Mouse (Mus musculus): ENCODE results near the gene Trip6. TPM values are rescaled to one million over a fixed set of nuclear protein-coding genes. Genes with fewer than 3 reads are reported as not detected.

The Trip6 gene
- polyA plus RNA-seq, 1 experiment from 2014 or later: 36.7 TPM

GRCm38 (mm10) chr5:137290677-137291076 is 23.5 kb downstream of the Trip6 start:
- Histone ChIP-seq H3K9me3 (replicated peaks; ENCODE audit: control insufficient read depth, low read length) (no peaks in the 10 kb centered on the region), H3K9ac (ENCODE audit: low read depth, low read length) (peak overlapping the region; percentile 67; the same call in 1 of the 2 replicates), H3K36me3 (ENCODE audit: control insufficient read depth, insufficient read depth, low read length) (no peaks in the 10 kb centered on the region), H3K4me2 (peak overlapping the region; percentile 87), H3K4me1 (ENCODE audit: control insufficient read depth, insufficient read depth, low read length) (peaks cover 35% of the 10 kb centered on the region), H3K27ac (ENCODE audit: low read depth, low read length) (peak overlapping the region; percentile 89), H3K4me3 (ENCODE audit: low read depth, low read length) (peak overlapping the region; percentile 30), H3K27me3 (ENCODE audit: control insufficient read depth, insufficient read depth, low read length) (peaks cover 47% of the 10 kb centered on the region)
- WGBS (ENCODE audit: insufficient replicate concordance): 17% methylated on average over 15 of the region's 15 CpGs
- 0 out of 2 replicates have a peak, but pooled peaks have one; percentile 8 for ATAC-seq (replicated peaks; ENCODE audit: insufficient number of reproducible peaks, low FRiP score, low TSS enrichment)

GRCm38 (mm10) chr5:137289591-137290365 is 24.4 kb downstream of the Trip6 start:
- Histone ChIP-seq H3K27me3 (ENCODE audit: control insufficient read depth, insufficient read depth, low read length) (peaks cover 47% of the 10 kb centered on the region), H3K4me2 (peak overlapping the region; percentile 87), H3K9ac (ENCODE audit: low read depth, low read length) (peak overlapping the region; percentile 70), H3K4me1 (ENCODE audit: control insufficient read depth, insufficient read depth, low read length) (peaks cover 35% of the 10 kb centered on the region), H3K27ac (ENCODE audit: low read depth, low read length) (peak overlapping the region; percentile 89), H3K4me3 (ENCODE audit: low read depth, low read length) (peak overlapping the region; percentile 52), H3K9me3 (replicated peaks; ENCODE audit: control insufficient read depth, low read length) (no peaks in the 10 kb centered on the region), H3K36me3 (ENCODE audit: control insufficient read depth, insufficient read depth, low read length) (no peaks in the 10 kb centered on the region)
- peak; percentile 47 for ATAC-seq (replicated peaks; ENCODE audit: insufficient number of reproducible peaks, low FRiP score, low TSS enrichment)
- 40% methylated on average over 13 of the region's 13 CpGs for WGBS (ENCODE audit: insufficient replicate concordance)

DNA sequence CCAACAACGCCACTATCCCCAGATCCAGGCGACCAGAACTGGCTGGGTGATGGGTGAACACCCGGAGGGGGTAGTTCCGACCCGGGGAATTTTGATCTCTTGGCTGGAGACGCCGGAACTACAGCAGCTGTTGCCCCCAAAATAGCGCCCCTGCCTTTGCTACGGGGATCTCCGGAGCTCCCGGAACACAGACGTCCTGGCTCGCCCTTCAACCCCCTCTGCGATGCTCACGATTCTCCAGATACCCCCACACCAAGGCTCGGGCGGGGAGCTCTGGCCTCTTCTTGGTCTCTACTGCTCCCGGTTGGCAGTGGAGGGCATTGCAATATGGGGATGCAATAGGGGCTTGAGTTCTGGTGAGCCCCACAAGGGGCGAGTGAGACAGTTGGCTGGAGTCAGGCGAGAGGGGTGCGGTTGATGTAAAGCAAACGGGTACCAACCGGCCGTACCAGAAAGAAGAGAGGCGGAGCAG is 25.2 kb downstream of the Trip6 start:
- H3K27ac ChIP-seq (ENCODE audit: low read depth, low read length): peak overlapping the region; percentile 89
- peak overlapping the region; percentile 52 for H3K4me3 ChIP-seq (ENCODE audit: low read depth, low read length)
- H3K9ac ChIP-seq (ENCODE audit: low read depth, low read length): peak overlapping the region; percentile 70
- peaks cover 47% of the 10 kb centered on the region for H3K27me3 ChIP-seq (ENCODE audit: control insufficient read depth, insufficient read depth, low read length)
- no peaks in the 10 kb centered on the region for H3K36me3 ChIP-seq (ENCODE audit: control insufficient read depth, insufficient read depth, low read length)
- ATAC-seq (replicated peaks; ENCODE audit: insufficient number of reproducible peaks, low FRiP score, low TSS enrichment): no peak
- no peaks in the 10 kb centered on the region for H3K9me3 ChIP-seq (replicated peaks; ENCODE audit: control insufficient read depth, low read length)
- WGBS (ENCODE audit: insufficient replicate concordance): under 1% methylated on average over 24 of the region's 25 CpGs
- H3K4me1 ChIP-seq (ENCODE audit: control insufficient read depth, insufficient read depth, low read length): peaks cover 35% of the 10 kb centered on the region
- H3K4me2 ChIP-seq: peak overlapping the region; percentile 87

- Histone ChIP-seq H3K9me3 (replicated peaks; ENCODE audit: control insufficient read depth, low read length) (no peaks in the 10 kb centered on the region; the same call in 1 of the 2 replicates), H3K27me3 (ENCODE audit: control insufficient read depth, insufficient read depth, low read length) (peaks cover 47% of the 10 kb centered on the region)
- no peak for ATAC-seq (replicated peaks; ENCODE audit: insufficient number of reproducible peaks, low FRiP score, low TSS enrichment)
Observed at GRCm38 (mm10) chr5:137287953-137288743, 26.1 kb downstream of the Trip6 start.

GRCm38 (mm10) chr5:137287032-137287952 is 26.9 kb downstream of the Trip6 start, which contains the start of gene Ache:
Gene Ache (plus strand): TSS chr5:137287519.
- peaks cover 44% of the 10 kb centered on the region for H3K27me3 ChIP-seq (ENCODE audit: control insufficient read depth, insufficient read depth, low read length)

More at GRCm38 (mm10) chr5:137287953-137288743, 26.1 kb downstream of the Trip6 start:
- WGBS (ENCODE audit: insufficient replicate concordance): under 1% methylated on average over 58 of the region's 65 CpGs
- Histone ChIP-seq H3K36me3 (ENCODE audit: control insufficient read depth, insufficient read depth, low read length) (no peaks in the 10 kb centered on the region), H3K27ac (ENCODE audit: low read depth, low read length) (peak overlapping the region; percentile 89), H3K4me3 (ENCODE audit: low read depth, low read length) (peak overlapping the region; percentile 52), H3K9ac (ENCODE audit: low read depth, low read length) (peak overlapping the region; percentile 78), H3K4me1 (ENCODE audit: control insufficient read depth, insufficient read depth, low read length) (peaks cover 34% of the 10 kb centered on the region), H3K4me2 (peak overlapping the region; percentile 87)

DNA sequence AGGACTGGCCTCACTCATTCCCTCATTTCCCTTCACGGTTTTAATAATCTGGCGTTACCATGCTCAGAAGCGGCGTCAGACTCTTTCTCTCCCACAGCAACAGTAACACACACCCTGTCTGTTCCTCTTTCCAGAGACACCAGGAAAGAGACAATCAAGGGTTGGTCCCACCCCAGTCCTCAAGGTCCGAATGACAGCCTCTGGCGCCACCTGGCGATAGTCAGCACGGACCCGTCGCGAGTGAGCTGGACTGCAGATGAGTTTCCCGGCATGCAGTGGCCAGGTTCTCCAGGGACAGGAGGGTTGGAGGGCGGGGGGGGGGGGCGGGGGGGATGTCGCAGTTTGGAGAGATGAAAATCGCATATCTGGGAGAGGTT is 27.6 kb downstream of the Trip6 start:
- Histone ChIP-seq H3K4me3 (ENCODE audit: low read depth, low read length) (peak overlapping the region; percentile 52), H3K9me3 (replicated peaks; ENCODE audit: control insufficient read depth, low read length) (no peaks in the 10 kb centered on the region; the same call in 1 of the 2 replicates), H3K27ac (ENCODE audit: low read depth, low read length) (no peak overlapping the region), H3K4me2 (peak overlapping the region; percentile 87), H3K4me1 (ENCODE audit: control insufficient read depth, insufficient read depth, low read length) (peaks cover 31% of the 10 kb centered on the region), H3K27me3 (ENCODE audit: control insufficient read depth, insufficient read depth, low read length) (peaks cover 37% of the 10 kb centered on the region), H3K36me3 (ENCODE audit: control insufficient read depth, insufficient read depth, low read length) (no peaks in the 10 kb centered on the region), H3K9ac (ENCODE audit: low read depth, low read length) (no peak overlapping the region)
- ATAC-seq (replicated peaks; ENCODE audit: insufficient number of reproducible peaks, low FRiP score, low TSS enrichment): no peak
- WGBS (ENCODE audit: insufficient replicate concordance): under 1% methylated on average over 15 of the region's 16 CpGs

More at GRCm38 (mm10) chr5:137287032-137287952, 26.9 kb downstream of the Trip6 start, which contains the start of gene Ache:
- Histone ChIP-seq H3K4me1 (ENCODE audit: control insufficient read depth, insufficient read depth, low read length) (peaks cover 31% of the 10 kb centered on the region), H3K4me2 (peak within 1 kb of the TSS; percentile 87), H3K36me3 (ENCODE audit: control insufficient read depth, insufficient read depth, low read length) (no peaks in the 10 kb centered on the region), H3K4me3 (ENCODE audit: low read depth, low read length) (peak within 1 kb of the TSS; percentile 52), H3K27ac (ENCODE audit: low read depth, low read length) (peak within 1 kb of the TSS; percentile 89), H3K9me3 (replicated peaks; ENCODE audit: control insufficient read depth, low read length) (no peaks in the 10 kb centered on the region; the same call in 1 of the 2 replicates), H3K9ac (ENCODE audit: low read depth, low read length) (peak within 1 kb of the TSS; percentile 78)
- no peak for ATAC-seq (replicated peaks; ENCODE audit: insufficient number of reproducible peaks, low FRiP score, low TSS enrichment)
- WGBS (ENCODE audit: insufficient replicate concordance): 1% methylated on average over 40 of the region's 40 CpGs

GRCm38 (mm10) chr5:137285986-137286385 is 28.2 kb downstream of the Trip6 start:
- Histone ChIP-seq H3K9me3 (replicated peaks; ENCODE audit: control insufficient read depth, low read length) (no peaks in the 10 kb centered on the region; the same call in 1 of the 2 replicates), H3K4me1 (ENCODE audit: control insufficient read depth, insufficient read depth, low read length) (peaks cover 31% of the 10 kb centered on the region), H3K9ac (ENCODE audit: low read depth, low read length) (no peak overlapping the region), H3K36me3 (ENCODE audit: control insufficient read depth, insufficient read depth, low read length) (no peaks in the 10 kb centered on the region), H3K4me3 (ENCODE audit: low read depth, low read length) (no peak overlapping the region), H3K27me3 (ENCODE audit: control insufficient read depth, insufficient read depth, low read length) (peaks cover 35% of the 10 kb centered on the region), H3K27ac (ENCODE audit: low read depth, low read length) (no peak overlapping the region), H3K4me2 (no peak overlapping the region; the same call in 1 of the 2 replicates)
- WGBS (ENCODE audit: insufficient replicate concordance): 47% methylated on average over 7 of the region's 7 CpGs
- ATAC-seq (replicated peaks; ENCODE audit: insufficient number of reproducible peaks, low FRiP score, low TSS enrichment): no peak
